Mouse (Mus musculus) myocyte (in vitro differentiated cells): ENCODE results near the gene Csnk2b. TPM values are rescaled to one million over a fixed set of nuclear protein-coding genes. Genes with fewer than 3 reads are reported as not detected.

Experiments
- H3K27me3 ChIP-seq: one replicate; pipeline ENCODE4 v1.6.1; 2011; ENCODE audit not compliant: control insufficient read depth, insufficient read depth, insufficient read length
- H3K36me3 ChIP-seq: one replicate; pipeline ENCODE4 v1.6.1; 2011; ENCODE audit not compliant: control insufficient read depth, insufficient read depth
- H3K4me2 ChIP-seq: one replicate; pipeline ENCODE4 v1.6.1; 2011; ENCODE audit warnings: low read depth, control low read depth
- H3K4me3 ChIP-seq: one replicate; pipeline ENCODE4 v1.5.1; 2011; ENCODE audit warnings: mild to moderate bottlenecking, control low read depth, moderate library complexity
- H3K79me2 ChIP-seq: one replicate; pipeline ENCODE4 v1.6.1; 2011; ENCODE audit not compliant: control insufficient read depth, insufficient read depth
- H3ac ChIP-seq: one replicate; pipeline ENCODE4 v1.6.1; 2011; ENCODE audit not compliant: control insufficient read depth, insufficient read length
- CEBPB ChIP-seq: IDR thresholded peaks from 2 replicates; pipeline ENCODE4 v1.6.1; 2011; ENCODE audit warnings: mild to moderate bottlenecking, moderate library complexity; ENCODE audit not compliant: poor library complexity, insufficient read depth, severe bottlenecking
- E2F4 ChIP-seq: IDR thresholded peaks from one replicate; pipeline ENCODE4 v1.6.1; 2011; ENCODE audit warnings: mild to moderate bottlenecking, control low read depth, moderate library complexity; ENCODE audit not compliant: insufficient read depth
- MAX ChIP-seq: IDR thresholded peaks from one replicate; pipeline ENCODE4 v1.6.1; 2011; ENCODE audit warnings: low read depth, mild to moderate bottlenecking, control low read depth
- MYOD1 ChIP-seq, 3 experiments: IDR thresholded peaks; one replicate each; pipeline ENCODE4 v1.6.1; 2011; ENCODE audit warnings: control low read depth in 2 of 3, low read depth in 2 of 3, mild to moderate bottlenecking in 2 of 3, moderate library complexity in 1 of 3; ENCODE audit not compliant: insufficient read length in 2 of 3, control insufficient read depth in 1 of 3
- MYOG ChIP-seq, 3 experiments: IDR thresholded peaks; one replicate each; pipeline ENCODE4 v1.6.1; 2011; ENCODE audit warnings: control low read depth in 2 of 3, low read depth in 2 of 3, mild to moderate bottlenecking in 2 of 3; ENCODE audit not compliant: insufficient read length in 2 of 3, control insufficient read depth in 1 of 3, insufficient read depth in 1 of 3
- POLR2A ChIP-seq: IDR thresholded peaks from one replicate; pipeline ENCODE4 v1.6.1; 2011; ENCODE audit warnings: low read depth, mild to moderate bottlenecking, control low read depth, moderate library complexity; ENCODE audit not compliant: insufficient read length
- POLR2AphosphoS2 ChIP-seq: IDR thresholded peaks from one replicate; pipeline ENCODE4 v1.6.1; 2011; ENCODE audit warnings: low read depth, control low read depth; ENCODE audit not compliant: insufficient read length
- REST ChIP-seq: IDR thresholded peaks from one replicate; pipeline ENCODE4 v1.6.1; 2011; ENCODE audit warnings: mild to moderate bottlenecking, control low read depth, moderate library complexity; ENCODE audit not compliant: insufficient read depth, insufficient read length
- SRF ChIP-seq: IDR thresholded peaks from one replicate; pipeline ENCODE4 v1.6.1; 2011; ENCODE audit warnings: low read depth; ENCODE audit not compliant: control insufficient read depth, insufficient read length
- TCF12 ChIP-seq: IDR thresholded peaks from one replicate; pipeline ENCODE4 v1.6.1; 2011; ENCODE audit warnings: mild to moderate bottlenecking, control low read depth; ENCODE audit not compliant: poor library complexity, insufficient read depth, severe bottlenecking
- TCF3 ChIP-seq: IDR thresholded peaks from one replicate; pipeline ENCODE4 v1.6.1; 2011; ENCODE audit warnings: low read depth, control low read depth; ENCODE audit not compliant: insufficient read length
- USF1 ChIP-seq: IDR thresholded peaks from one replicate; pipeline ENCODE4 v1.6.1; 2011; ENCODE audit warnings: low read depth, mild to moderate bottlenecking, control low read depth, moderate library complexity
- polyA plus RNA-seq: library from polyadenylated mRNA; unstranded; fragments of >200 nt; fragmentation: generic; extraction: Trizol; gene quantifications from one replicate; pipeline ENCODE4 v1.2.1, GENCODE M21; 2012; ENCODE audit warnings: missing spikeins

The Csnk2b gene
- polyA plus RNA-seq, 1 experiment, result 320 TPM

DNA sequence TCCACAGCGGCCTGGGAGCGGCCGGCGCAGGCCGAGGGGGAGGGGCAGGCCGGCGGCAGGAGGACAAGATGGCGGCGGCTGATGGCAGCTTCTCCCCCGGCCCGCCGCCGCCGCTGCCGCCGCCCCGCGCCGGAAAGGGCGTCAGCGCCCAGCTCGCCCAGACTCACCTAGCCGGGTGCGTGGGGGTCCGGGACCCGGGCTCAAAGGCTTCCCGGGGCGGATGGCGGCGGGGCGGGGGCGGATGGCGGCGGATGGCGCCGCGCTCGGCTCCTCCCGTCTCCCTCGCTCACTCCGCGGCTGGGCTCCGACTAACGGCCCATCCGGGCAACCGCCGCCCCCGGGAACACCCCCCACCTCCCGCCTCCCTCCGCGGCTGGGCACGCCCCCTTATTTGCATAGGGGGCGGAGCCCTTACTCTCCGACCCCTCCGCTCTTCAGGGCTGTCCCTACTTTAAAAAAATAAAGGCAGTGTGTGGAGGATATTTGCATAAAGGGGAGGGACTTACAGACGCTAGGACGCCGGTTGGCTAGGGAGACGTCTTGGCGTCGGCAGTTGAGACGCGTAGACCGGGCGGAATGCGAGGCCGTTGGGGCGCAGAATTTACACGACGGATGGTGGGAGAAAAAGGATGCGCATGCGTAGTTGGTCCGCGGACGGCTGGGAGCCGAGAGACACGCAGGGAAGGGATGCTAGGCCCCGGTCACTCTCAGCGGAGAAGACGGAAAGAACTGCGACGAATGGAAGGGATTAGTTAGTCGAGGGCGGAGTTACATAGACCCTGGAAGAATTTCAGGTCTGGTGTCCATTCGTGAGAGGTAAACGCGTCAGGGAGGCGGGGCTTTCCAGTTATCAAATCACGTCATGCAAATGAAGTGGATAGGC is 43.0 kb upstream of the Csnk2b start, which contains the start of gene Prrc2a:
Gene Prrc2a (minus strand): TSS at position 330 of the 883 bp plus-strand sequence.
- H3ac ChIP-seq, result peak within 1 kb of the TSS; percentile 55
- H3K27me3 ChIP-seq, result no peaks in the 10 kb centered on the region
- H3K79me2 ChIP-seq, result peaks cover 53% of the 10 kb centered on the region
- TF ChIP-seq POLR2AphosphoS2 (peak; percentile 85), SRF (no peak), MAX (no peak), POLR2A (peak; percentile 77), USF1 (no peak), MYOD1 (IDR thresholded peaks at IDR 0.05; ENCODE audit: control insufficient read depth in 1 of 3, insufficient read length in 2 of 3, low read depth in 2 of 3) (peak in 1 of 3 experiments; percentile 7), TCF12 (no peak), E2F4 (no peak), MYOG (IDR thresholded peaks at IDR 0.05; ENCODE audit: control insufficient read depth in 1 of 3, insufficient read depth in 1 of 3, insufficient read length in 2 of 3, low read depth in 2 of 3) (no peak)
- H3K4me3 ChIP-seq, result peak within 1 kb of the TSS; percentile 83
- peak within 1 kb of the TSS; percentile 96 for H3K4me2 ChIP-seq
- H3K36me3 ChIP-seq, result peaks cover 22% of the 10 kb centered on the region

DNA sequence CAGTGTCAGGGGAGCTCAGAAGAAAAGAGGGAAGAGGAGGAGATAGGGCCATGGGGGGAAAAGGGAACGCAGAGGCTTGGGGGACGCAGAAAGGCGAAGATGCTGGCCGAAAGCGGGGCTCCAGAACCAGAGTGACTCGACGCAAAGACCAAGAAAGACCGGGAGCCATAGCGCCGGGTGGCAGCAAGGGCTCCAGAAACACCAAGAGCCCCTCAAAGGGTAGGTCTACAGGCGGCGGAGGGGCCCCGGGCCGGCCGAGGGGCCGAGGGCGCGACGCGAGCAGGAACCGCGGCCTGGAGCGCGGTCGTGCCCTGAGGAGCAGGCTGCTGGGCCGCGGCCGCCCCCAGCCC is 42.3 kb upstream of the Csnk2b start:
- H3ac ChIP-seq, result peak overlapping the region; percentile 55
- peak overlapping the region; percentile 83 for H3K4me3 ChIP-seq
- TF ChIP-seq REST, result no peak
- no peak for TF ChIP-seq MYOG (IDR thresholded peaks at IDR 0.05; ENCODE audit: control insufficient read depth in 1 of 3, insufficient read depth in 1 of 3, insufficient read length in 2 of 3, low read depth in 2 of 3)
- no peak for TF ChIP-seq CEBPB
- TF ChIP-seq MYOD1 (IDR thresholded peaks at IDR 0.05; ENCODE audit: control insufficient read depth in 1 of 3, insufficient read length in 2 of 3, low read depth in 2 of 3), result no peak
- TF ChIP-seq TCF3, result no peak
- TF ChIP-seq TCF12, result no peak
- TF ChIP-seq USF1, result no peak
- no peak for TF ChIP-seq MAX
- TF ChIP-seq POLR2AphosphoS2, result no peak
- TF ChIP-seq E2F4, result no peak
- TF ChIP-seq POLR2A, result no peak
- TF ChIP-seq SRF, result no peak
- peak overlapping the region; percentile 93 for H3K4me2 ChIP-seq
- peaks cover 24% of the 10 kb centered on the region for H3K36me3 ChIP-seq
- no peaks in the 10 kb centered on the region for H3K27me3 ChIP-seq
- peaks cover 58% of the 10 kb centered on the region for H3K79me2 ChIP-seq

DNA sequence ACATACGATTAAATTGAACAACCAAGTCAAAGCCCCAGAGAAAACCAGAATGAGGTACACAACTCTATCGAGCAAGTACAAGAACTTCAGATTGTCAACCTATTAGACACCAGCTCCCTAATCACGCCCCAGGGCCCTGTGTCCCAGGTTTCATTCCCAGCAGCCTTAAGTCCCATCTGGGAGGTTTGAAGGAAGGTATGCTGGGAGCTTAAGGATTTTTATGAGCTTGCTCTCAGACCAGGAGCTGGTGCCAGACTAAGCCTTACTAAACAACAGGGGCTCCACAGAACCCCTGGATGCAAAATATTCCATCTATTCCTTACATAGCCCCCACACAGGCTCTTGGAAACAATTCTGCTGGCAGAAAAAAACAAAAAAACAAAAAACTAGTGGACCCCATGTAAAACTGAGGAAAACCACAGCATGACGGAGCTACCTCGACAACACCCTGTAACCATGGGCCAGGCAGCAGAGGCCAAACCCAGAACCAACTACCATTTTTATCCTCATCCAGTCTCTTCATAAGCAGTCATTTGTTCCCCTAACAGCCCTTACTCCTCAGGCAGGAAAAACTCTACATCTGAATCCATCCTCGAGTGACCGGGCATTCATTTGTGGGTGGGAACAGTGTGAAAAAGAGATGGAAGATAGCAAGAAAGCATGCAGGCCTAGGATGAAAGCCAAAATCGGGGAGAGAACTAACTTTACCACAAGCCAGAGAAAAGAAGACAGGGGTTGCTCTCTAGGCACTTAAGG is 41.7 kb upstream of the Csnk2b start:
- Histone ChIP-seq H3ac (peak overlapping the region; percentile 55), H3K4me2 (peak overlapping the region; percentile 93), H3K4me3 (peak overlapping the region; percentile 83), H3K79me2 (peaks cover 61% of the 10 kb centered on the region), H3K36me3 (peaks cover 24% of the 10 kb centered on the region), H3K27me3 (no peaks in the 10 kb centered on the region)
- no peak for TF ChIP-seq USF1
- TF ChIP-seq REST, result no peak
- no peak for TF ChIP-seq CEBPB
- TF ChIP-seq SRF, result no peak
- no peak for TF ChIP-seq MYOD1 (IDR thresholded peaks at IDR 0.05; ENCODE audit: control insufficient read depth in 1 of 3, insufficient read length in 2 of 3, low read depth in 2 of 3)
- TF ChIP-seq TCF12, result no peak
- TF ChIP-seq MAX, result no peak

DNA sequence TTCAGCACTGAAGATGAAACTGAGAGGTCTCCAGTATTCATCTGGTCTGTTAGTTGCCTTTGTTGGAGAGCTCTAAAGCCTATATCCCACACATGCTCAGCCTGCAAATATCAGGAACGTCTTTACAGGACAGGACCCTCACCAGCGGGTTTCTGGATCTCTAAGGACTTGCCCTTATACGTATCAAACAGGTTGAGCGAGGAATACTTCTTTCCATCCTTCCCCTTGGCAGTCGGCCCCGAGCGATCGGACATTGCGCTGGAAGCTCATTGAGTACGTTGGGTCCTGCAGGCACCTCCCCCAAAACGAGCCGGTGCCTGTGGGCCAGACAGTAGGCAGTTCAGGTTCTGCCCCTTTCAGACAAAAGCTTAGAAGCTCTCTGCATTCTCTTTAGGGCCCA is 40.9 kb upstream of the Csnk2b start:
- no peak overlapping the region for H3ac ChIP-seq
- H3K79me2 ChIP-seq, result peaks cover 62% of the 10 kb centered on the region
- H3K27me3 ChIP-seq, result no peaks in the 10 kb centered on the region
- TF ChIP-seq MYOG (IDR thresholded peaks at IDR 0.05; ENCODE audit: control insufficient read depth in 1 of 3, insufficient read depth in 1 of 3, insufficient read length in 2 of 3, low read depth in 2 of 3) (no peak), SRF (no peak), USF1 (no peak), TCF3 (no peak), E2F4 (no peak), CEBPB (no peak), MAX (no peak), MYOD1 (IDR thresholded peaks at IDR 0.05; ENCODE audit: control insufficient read depth in 1 of 3, insufficient read length in 2 of 3, low read depth in 2 of 3) (no peak), REST (no peak), TCF12 (no peak), POLR2AphosphoS2 (no peak), POLR2A (no peak)
- peaks cover 31% of the 10 kb centered on the region for H3K36me3 ChIP-seq
- peak overlapping the region; percentile 83 for H3K4me3 ChIP-seq
- H3K4me2 ChIP-seq, result peak overlapping the region; percentile 93
